In genomic region chr9:92568798-92569197, GRCm38 (mm10) we compare ENCODE assay signal across 22 mouse cellular contexts. TPM values are rescaled to one million over a fixed set of nuclear protein-coding genes. Genes with fewer than 3 reads are reported as not detected.
A peak's percentile ranks its signal among the peaks of the same experiment; 100 is the strongest.
DNase-seq lines count a peak whose midpoint lies in the region; TF ChIP-seq lines count a peak whose summit lies in the region.
"Had no signal": no experiment of that assay in that cellular context is flagged by ENCODE, and none has a peak within 500 bp of the region (broad histone marks: within the 10 kb centered on the region; RNA-seq: fewer than 3 reads in every experiment).

No protein-coding gene starts in this region.

- no peak overlapping the region for H3ac ChIP-seq in C2C12 (ENCODE audit: control insufficient read depth, insufficient read length, low read depth)

- H3K4me3 ChIP-seq in C2C12 (ENCODE audit: insufficient read depth, poor library complexity, severe bottlenecking) = no peak overlapping the region
- no peak overlapping the region for H3K4me3 ChIP-seq in embryonic fibroblast, embryonic 13.5 days (ENCODE audit: insufficient read depth, low read length)
- H3K4me3 ChIP-seq: embryonic facial prominence, embryonic 13.5 days; embryonic facial prominence, embryonic 15.5 days; forebrain, embryonic 13.5 days; forebrain, embryonic 15.5 days had no signal

- peaks cover 4% of the 10 kb centered on the region for H3K4me1 ChIP-seq in embryonic fibroblast, embryonic 13.5 days (ENCODE audit: control insufficient read depth, insufficient read depth, low read length)
- H3K4me1 ChIP-seq: forebrain, embryonic 13.5 days; forebrain, embryonic 15.5 days had no signal

- TF ChIP-seq POLR2A in embryonic fibroblast, embryonic 13.5 days (IDR thresholded peaks at IDR 0.05; ENCODE audit: low read depth, low read length) = no peak

- peaks cover 61% of the 10 kb centered on the region for H3K79me2 ChIP-seq in C2C12 (ENCODE audit: control insufficient read depth, insufficient read depth)

- TF ChIP-seq CTCF in C2C12 (IDR thresholded peaks at IDR 0.05; ENCODE audit: control insufficient read depth, insufficient read depth, insufficient read length) = no peak
- no peak for TF ChIP-seq CTCF in embryonic fibroblast, embryonic 13.5 days (IDR thresholded peaks at IDR 0.05; ENCODE audit: borderline replicate concordance, insufficient read depth, low read length)

- no peak for DNase-seq in cerebellum, postnatal 4 days (ENCODE audit: low spot score in 2 of 2)
- no peak for DNase-seq in frontal cortex, adult 2 months (ENCODE audit: extremely low spot score in 1 of 2, low spot score in 1 of 2)
- DNase-seq in adrenal gland, postnatal 4 days (ENCODE audit: low spot score in 2 of 2) = no peak
- DNase-seq: adrenal gland, adult 8-10 months; adrenal gland, postnatal 14 days; adrenal gland, postnatal 36 days; B cell, adult 2 months; cerebellum, adult 11 months; cerebellum, adult 2 months; cerebellum, adult 9-10 months; cerebellum, postnatal 10 days; cerebellum, postnatal 25 days; embryo, embryonic 11 days; forebrain, postnatal 0 days had no signal

- peak overlapping the region; percentile 8; the same call in 1 of the 2 replicates for H3K27ac ChIP-seq in embryonic fibroblast, embryonic 13.5 days (ENCODE audit: insufficient read depth, low read length)
- H3K27ac ChIP-seq: embryonic facial prominence, embryonic 13.5 days; embryonic facial prominence, embryonic 15.5 days; forebrain, embryonic 13.5 days; forebrain, embryonic 15.5 days had no signal

- no peaks in the 10 kb centered on the region for H3K27me3 ChIP-seq in C2C12 (ENCODE audit: control insufficient read depth, insufficient read depth, insufficient read length)
- H3K27me3 ChIP-seq: embryonic facial prominence, embryonic 13.5 days; embryonic facial prominence, embryonic 15.5 days; forebrain, embryonic 13.5 days; forebrain, embryonic 15.5 days; Patski had no signal

- H3K36me3 ChIP-seq in C2C12 (ENCODE audit: control insufficient read depth, insufficient read depth) = no peaks in the 10 kb centered on the region
- H3K36me3 ChIP-seq: embryonic facial prominence, embryonic 15.5 days; forebrain, embryonic 15.5 days had no signal

- H3K79me3 ChIP-seq in C2C12 (ENCODE audit: low read depth) = peaks cover 32% of the 10 kb centered on the region

TF ChIP-seq in C2C12, 6 proteins besides CTCF, POLR2A, EP300 and RAD21:
- TF ChIP-seq MYOD1 (IDR thresholded peaks at IDR 0.05; ENCODE audit: control insufficient read depth, insufficient read length, low read depth) (no peak), CEBPB (IDR thresholded peaks at IDR 0.05; ENCODE audit: low read depth) (peak; percentile 67)

RNA-seq across cellular contexts. Expression of gene Plod2, which starts 26.8 kb away (rescaled TPM):
- 14.8 TPM for polyA plus RNA-seq in C2C12 (2012; fragmentation: generic; extraction: Trizol)
- polyA plus RNA-seq in embryonic fibroblast, embryonic 13.5 days (2011; ENCODE audit: insufficient read length, low read depth, missing spikeins) = 88.6 and 107 TPM in 2 replicates
- 10.9 and 11.0 TPM in 2 replicates for polyA plus RNA-seq in frontal cortex, adult 2 months (2012; rRNA removed)
- 100 to 1,000 TPM; 149 to 167 TPM for total RNA-seq in adrenal gland, postnatal 4 days (2021)
- total RNA-seq: MEL had no signal
